Mouse (Mus musculus): ENCODE measurements at regions not wholly inside any gene's neighbourhood (a gene's known extent, or its start where the extent isn't known, plus 50 kb on each side); places are given as distances from the start of the nearest gene placed in this dataset.

DNA sequence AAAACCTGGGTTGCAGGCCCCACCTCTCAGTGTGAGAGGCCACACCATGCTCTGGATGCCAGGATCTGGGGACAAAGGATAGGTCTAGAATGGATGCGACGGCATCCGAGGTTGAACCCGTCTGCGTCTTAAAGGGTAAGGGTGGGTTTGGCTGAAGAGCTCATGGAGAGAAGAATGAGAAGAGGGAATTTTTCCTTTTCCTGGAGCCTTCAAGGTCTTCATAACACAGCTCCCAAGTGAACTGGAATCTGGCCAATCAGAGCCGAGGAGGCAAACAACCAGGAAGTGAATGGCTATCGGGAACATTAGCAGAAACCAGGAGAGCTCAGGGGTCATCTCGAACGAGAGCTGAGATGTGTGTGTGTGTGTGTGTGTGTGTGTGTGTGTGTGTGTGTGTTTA is 320.1 kb downstream of the Med13l start:
- DNase-seq (ENCODE audit: low read depth), result no peak

DNA sequence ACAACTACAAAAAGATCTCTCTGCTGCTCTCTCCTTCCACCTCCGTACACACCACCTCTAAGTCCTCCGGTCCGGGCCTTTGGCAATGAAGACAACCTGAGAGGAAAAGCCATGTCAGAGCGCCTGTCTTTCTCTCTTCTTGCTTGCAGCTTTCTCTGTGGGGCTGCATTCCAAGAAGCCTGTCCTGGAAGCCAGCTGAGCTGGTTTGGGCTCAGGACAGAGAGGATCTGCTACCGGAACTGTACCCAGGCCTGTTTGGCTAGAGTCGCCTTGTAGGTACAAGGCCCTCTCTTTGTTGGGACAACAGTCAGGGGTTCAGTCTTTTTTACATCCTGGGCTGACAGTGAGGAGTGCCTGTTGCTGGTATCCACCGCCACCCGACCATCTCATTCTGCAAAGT is 321.4 kb downstream of the Med13l start:
- DNase-seq (ENCODE audit: low read depth), result no peak

DNA sequence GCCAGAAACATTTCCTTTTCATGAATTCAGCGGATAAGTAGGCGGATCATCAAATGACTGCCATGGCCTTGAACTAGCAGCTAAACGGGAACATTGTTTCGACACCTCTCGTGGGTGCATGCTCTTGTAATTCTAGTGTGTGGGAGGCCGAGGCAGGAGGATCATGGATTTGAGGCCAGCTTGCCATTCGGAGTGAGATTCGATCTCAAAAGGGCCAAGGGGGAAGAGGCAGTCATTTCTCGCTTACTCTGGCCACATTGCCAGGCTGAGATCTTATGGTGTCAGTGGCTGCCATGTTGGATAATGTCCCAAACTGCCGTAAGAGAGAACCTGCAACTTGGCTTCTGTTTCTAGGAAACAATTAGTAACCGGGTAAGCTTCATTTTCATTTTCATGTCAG is 327.7 kb downstream of the Med13l start:
- DNase-seq (ENCODE audit: low read depth), result no peak

DNA sequence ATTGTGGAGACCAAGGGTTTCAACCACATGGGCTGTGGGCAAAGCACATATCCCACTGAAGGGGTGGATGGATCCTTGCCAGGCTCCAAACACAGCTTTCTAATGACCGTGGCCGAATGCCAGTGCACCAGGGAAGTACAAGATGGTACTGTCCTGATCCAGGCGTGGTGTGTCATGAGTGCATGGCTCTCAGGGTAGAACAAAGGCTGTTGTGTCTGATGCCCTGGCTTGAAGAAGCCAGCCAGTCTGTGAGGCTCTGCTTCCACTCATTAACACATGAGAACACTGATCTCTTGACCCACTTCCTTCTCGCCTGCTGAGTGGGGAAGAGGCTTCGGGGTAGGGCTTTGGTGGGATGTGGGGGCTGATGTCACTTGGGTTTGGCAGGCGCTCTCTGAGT is 330.7 kb downstream of the Med13l start:
- no peak for DNase-seq (ENCODE audit: low read depth)

DNA sequence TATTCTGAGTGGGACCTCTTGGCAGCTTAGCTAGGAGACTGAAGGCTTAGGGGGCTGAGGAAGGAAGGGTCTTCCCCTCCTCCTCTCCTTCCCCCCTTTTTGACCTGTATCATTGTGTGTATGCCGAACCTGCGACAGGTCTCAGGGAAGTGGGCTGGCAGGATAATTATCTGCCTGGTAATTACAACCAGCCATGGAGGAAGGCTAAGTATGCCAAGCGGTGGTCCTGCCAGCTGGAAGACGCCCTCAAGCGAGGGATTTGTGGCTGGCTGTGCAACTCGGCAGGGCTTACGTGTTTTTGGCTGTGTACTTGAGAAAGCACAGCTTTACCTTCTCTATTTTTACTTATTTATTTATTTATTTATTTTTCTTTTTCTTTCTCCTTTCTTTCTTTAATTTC is 347.7 kb downstream of the Med13l start:
- no peak for DNase-seq (ENCODE audit: low read depth)

DNA sequence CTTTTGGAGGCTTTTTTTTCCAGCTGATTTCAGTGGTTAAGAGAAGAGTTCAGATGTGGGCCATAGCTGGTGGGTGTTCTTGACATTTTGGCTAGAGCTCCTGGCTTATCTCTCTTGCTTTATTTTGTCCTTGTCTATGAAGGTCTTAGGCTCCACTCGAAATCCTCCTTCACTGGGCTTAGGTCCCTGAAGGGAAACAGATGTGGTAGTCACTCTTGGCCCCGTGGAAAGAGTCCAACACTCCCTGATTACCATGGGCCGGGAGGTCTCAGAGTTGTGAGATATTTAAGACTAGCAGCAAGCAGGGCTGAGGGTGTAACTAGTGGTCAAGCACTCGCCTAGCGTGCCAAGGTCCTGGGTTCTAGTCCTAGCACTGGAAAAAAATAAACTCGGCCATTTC is 349.3 kb downstream of the Med13l start:
- no peak for DNase-seq (ENCODE audit: low read depth)

DNA sequence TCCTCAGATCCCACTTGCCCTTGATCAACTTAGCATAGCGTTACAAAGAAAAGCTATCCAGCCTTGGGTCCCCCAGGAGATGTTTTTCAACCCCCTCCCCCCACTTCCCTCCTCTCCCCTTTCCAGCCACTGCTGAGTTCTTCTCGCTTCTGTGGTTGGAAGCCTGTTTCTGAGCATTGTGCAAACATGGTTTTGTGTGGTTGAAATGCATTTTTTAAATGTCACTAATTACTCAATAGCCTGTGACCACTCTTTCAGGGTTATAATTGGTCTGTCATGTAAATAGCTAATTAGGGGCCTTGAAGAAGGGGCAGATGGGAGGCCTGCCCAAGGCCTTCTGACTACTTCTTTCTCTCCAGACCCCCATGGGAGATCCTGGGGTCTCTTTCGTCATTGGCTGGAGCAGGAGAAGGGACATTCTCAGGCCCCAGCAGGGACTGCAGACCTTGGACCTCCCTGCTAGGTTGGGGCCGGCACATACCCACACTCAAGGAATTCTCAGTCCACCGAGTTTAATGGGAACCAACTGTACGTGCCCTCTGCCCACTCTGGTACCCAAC is 353.8 kb downstream of the Med13l start:
- DNase-seq (ENCODE audit: low read depth), result no peak

DNA sequence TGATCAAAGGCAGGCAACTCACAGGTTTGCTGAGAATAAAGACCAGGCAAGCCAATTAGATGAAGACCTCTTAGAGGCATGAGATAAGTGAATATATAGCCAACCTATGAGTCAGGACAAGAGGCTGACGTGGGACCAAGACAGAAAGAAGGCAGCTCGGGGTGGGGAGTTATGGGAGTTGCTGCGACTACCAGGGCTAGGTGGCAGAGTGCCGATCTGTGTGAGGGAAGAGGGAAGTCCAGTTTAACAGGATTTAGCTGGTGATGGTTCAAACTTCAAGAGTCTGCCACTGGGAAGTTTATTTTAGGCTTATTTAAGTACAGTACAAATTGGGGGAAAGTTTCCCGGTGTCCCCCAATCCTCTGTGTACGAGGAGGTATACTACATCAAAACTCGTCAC is 362.9 kb downstream of the Med13l start:
- DNase-seq (ENCODE audit: low read depth), result no peak

DNA sequence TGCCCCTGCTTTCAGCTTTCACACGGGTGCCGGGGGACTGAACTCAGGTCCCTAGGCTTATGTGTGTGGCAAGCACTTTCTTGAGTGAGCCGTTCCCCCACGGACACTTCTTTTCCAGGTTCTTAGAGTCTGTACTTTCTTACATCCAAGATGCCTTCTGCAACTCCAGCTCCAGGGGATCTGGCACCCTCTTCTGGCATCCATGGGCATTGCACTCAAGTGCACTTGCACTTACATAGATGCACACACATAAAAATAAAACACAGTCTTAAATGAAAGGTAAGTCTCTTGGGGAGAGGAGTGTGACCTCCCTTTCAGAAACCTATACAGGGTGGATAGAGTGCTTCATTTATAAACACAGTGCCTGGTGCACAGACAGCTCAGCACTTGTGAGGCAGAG is 368.6 kb downstream of the Med13l start:
- DNase-seq (ENCODE audit: low read depth), result no peak

DNA sequence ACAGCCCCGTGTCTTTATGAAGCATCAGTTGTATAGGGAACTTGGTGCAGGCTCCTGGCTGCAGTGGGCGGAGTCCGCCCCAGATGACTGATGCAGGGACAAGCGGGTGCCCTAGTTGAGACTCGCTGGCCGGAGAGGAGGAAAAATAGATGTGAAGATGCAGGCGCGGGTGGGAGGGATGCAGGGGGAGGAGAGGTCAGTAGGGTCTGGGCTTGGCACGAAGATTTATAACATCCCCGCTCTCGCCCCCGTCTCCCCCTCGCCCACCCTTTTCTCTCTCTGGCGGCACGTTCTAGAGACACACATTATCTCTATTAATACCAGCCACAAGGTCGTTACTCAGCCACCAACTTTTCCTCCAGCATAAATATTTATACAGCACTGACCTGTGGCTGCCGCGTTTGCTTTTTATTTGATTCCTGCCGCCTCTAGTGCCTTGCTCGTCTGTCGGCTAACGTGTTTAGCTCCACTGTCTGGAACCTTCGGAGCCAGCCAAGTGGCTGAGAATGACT is 369.6 kb downstream of the Med13l start:
- DNase-seq (ENCODE audit: low read depth), result no peak

DNA sequence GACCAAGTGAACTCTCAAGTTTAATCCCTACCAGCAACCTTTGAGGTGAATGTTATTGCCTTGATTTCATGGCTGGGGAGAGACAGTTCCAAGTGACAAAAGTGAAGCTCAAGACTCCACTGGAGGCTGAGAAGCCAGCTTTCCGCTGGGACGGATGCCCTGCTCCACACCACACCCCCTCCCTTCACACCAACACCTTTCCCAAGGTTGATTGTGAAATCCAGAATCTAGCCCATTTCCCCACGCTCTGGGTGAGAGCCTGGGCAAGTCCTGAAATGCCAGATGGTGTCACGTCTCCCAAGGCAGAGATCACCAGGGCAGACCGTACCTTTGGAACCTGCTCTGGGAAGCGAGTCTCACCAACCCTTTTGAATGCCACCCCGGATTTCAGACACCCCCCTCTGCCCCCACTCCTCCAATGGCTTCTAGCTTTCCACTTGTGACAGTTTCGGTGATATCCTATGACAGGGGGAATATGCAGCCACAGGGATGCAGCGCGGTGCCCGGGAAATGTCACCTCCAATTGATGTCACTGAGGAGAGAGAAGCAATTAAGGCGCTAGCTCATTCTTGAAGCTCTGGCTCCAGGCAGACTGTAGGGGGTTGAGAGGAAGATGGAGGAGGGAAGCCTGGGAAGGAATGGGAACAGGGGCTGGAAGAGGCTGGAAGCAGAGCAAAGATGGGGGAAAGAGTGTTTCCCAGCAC is 379.0 kb downstream of the Med13l start:
- DNase-seq (ENCODE audit: low read depth), result no peak

DNA sequence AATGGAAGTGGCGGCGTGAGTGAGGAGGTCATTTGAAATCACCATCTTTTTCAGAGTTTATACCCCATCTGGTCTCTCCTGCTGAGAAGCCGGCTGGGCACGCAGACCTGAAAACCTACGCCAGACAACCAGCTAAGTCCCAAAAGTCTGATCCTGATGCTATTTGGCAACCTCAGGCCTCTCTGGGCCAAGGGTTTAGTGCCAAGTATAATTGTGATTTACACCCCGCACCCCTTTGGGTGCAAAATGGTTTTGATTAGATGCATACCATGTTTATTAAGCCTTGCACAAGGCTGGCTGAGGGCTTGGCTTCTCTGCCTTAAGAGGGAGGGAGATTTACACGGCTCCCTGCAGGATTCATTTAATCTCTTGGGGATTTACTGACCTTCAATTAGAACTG is 383.8 kb downstream of the Med13l start:
- no peak for DNase-seq (ENCODE audit: low read depth)

DNA sequence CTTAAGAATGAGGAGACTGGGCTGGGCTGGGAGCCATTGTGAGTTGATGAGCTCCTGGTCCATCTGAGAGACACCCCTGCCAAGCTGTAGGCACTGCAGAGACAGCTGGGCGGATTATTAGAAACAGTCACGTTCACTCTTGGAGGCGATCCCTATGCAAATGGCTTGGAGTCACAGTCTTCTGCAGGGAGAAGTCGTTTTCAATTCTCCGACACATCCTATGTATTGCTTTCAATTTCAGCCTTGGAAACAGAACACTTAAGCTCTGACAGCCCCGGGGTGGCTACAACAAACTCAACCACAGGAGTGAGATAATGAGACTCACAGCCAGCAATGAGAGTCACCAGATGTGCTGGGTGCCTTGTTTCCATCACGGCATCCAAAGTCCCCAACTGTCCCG is 385.6 kb downstream of the Med13l start:
- DNase-seq (ENCODE audit: low read depth), result no peak

DNA sequence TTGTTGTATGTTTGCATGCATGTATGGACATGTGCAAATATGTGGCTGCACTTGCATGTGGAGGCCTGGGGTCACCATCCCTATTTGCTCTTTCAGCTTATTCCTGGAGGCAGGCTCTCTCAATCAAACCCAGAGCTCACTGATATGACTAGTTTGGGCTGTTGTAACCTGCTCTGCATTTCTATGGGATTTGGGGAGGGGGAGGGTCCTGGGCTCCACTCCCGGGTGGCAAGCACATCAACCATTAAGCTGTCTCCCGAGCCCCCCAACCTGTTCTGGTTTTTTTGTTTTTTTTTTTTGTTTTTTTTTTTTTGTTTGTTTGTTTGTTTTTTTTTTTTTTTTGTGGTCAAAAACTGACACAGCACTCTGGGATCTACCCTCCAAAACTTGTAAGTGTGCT is 386.5 kb downstream of the Med13l start:
- no peak for DNase-seq (ENCODE audit: low read depth)

DNA sequence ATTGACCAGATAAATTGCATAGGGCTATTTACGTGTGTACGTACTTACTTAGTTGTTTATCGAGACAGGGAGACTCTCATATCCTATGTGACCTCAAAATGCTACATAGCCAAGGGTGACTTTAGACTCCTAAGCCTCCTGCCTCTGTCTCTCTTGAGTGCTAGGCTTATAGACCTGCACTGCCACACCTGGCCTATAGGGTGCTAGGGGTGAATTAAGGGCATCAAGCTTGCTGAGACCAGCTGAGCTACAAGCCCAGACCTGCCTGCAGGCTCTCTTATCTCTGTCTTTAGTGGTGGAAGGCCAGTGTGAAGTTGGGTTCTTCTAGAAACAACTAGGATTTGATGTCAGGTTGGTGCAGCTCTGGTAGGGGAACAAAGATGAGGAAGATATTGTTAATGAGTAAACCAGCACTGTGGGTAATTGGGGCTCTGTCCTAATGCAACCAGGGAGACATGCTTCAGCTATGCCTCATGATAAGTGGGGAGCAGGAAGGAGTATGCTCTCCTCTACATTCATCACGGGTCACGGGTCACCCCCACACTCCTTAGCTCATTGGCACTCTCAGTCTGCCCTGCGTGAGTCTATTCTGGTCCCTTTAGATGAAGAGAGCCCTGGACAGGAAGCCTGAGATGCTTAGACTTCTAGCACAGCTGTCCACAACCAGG is 387.8 kb downstream of the Med13l start:
- no peak for DNase-seq (ENCODE audit: low read depth)

DNA sequence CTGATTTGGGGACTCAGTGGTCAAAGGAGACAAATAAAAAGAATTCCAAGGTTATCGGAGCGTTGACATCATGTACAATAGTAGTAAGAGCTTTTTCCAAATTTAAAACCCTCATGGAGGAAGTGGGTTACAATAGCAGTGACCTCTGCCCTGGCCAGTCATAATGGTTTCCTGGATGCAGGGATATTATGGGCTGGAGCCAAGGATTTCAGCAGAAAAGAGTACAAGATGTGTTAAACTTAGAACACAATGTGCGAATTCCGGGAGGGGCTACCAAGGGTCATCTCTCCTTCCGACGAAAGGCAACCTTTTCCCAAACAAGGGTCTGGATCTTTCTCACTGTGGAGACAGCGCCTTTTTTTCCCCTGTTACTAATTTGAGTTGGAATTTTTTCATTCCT is 390.6 kb downstream of the Med13l start:
- DNase-seq (ENCODE audit: low read depth), result no peak

DNA sequence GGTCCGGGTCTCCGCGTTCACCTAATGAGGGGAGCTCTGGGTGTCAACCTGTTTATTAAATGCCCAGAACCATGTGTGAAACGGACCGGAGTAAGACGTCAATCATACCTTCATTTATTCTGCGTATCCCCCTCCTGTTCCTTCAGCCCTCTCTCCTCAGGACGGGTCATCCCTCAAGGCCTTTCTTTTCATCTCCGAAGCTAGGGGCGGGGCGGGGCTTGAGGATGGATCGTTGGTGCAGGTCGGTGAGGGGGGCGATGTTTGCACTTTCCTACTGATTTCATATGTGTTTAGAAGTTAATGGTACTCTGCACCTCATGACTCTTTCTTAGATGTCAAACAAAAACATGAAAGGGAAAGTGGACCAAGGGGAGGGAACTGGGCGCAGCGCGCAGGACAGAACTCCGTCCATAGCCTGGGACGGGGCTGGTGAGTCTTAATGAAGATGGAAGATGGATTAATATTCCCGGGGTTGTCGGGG is 400.1 kb downstream of the Med13l start:
- DNase-seq (ENCODE audit: low read depth), result no peak

DNA sequence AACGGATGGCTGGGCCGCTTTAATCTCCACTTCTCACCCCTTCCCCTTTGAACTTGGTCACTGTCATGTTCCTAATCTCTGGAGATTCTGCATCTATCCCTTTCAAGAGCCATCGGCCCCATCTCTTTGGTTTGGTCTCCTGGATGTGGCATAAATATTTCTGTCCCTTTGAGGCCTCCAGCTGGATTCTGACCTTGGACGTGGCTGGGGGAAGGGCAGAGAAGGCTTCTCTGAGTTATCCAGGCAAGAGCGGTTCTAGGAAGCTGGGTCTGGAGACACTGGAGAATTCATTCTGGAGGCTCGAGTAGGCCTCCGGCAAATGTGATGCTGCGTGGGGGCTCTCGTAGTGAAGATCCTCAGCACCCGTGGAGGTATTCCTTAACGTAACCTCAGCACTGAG is 400.6 kb downstream of the Med13l start:
- DNase-seq (ENCODE audit: low read depth), result no peak

DNA sequence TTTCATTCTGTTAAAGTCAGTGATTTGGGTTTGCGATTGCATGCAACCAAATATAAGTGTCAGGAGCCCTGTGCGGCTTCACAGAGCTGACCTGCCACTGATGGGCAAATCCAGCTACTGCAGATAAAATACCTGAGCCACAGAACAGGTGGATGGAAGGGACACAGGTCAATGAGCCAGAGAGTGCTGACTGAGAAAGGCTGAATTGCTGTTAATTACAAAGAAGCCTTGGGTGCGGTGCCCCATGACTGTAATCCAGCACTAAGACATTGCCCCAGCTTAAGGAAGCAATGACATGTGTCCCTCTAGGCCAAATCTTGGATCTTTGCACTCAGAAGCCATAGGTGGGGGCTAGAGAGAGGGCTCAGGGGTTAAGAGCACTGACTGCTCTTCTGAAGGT is 401.7 kb downstream of the Med13l start:
- no peak for DNase-seq (ENCODE audit: low read depth)

DNA sequence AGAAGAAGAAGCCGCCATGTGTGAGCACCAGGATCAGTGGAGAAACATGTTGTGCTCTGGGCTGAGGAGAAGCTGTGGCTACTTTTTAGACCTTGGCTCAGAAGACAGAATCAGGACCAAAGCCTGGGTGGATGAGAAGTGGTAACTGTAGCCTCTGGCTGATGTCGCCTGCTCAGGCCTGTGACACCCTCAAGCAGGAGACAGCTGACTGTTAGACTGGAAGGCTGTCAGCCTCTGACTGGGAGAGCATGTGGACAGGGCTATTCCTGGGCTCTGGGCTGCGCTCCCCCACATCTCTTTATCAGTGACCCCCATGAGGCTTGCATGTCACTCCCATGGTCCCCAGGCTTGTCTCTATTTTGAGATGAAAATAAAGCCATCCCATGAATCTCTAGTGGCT is 402.5 kb downstream of the Med13l start:
- DNase-seq (ENCODE audit: low read depth), result no peak

DNA sequence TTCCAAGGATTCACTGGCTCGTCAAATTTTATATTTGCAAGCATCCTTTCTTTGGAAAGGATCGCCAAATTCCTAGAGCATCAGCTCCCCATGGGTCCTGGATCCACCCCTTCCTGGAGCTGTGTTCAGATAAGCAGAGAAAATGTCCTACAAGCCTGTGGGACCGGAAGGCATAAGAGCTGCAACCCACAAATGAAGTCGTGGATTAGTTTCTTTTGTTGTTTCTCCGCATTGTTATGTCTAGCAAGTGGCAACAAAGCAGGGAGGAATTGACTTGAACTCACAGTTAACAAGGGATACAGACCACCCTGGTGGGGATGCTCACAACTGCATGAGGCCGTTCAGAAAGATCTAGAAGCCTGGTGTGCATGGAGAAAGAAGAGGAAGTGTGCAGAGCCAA is 406.4 kb downstream of the Med13l start:
- DNase-seq (ENCODE audit: low read depth), result no peak

DNA sequence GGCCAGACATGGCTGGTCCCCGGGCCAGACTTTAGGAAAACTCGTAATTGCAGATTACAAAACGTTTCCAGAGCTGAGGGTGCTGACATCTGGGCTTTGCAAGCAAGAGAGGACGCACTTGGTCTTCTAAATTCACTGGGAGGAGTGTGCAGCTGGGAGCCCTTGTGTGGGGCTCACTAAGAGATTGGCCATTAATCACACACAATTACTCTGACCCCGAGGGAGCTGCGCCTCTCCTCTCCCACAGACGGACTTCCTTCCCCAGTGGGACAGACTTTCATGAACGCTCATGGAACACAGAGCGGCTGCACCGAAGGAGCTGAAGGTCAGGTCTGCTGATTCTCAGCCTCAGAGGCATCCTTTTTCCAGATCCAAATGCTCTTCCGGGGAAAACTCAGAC is 407.2 kb downstream of the Med13l start:
- no peak for DNase-seq (ENCODE audit: low read depth)

DNA sequence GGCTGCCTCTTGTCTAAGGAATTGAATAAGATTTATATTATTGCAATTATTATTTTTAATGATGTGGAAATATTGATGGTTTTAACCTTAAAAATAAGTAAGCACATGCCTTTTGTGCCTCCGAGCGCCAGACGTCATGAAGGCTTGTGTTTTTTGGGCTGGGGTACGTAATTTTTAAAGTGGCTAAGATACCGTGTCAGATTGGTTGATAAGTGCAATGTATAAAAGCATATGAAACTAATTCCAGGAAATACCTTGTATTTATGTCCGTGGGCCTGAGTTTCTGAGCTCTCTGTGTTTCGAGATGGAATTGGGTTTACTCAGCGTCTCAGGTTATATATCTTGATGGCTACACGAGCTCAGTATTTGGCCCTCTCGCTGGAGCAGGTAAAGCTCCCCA is 414.7 kb downstream of the Med13l start:
- no peak for DNase-seq (ENCODE audit: low read depth)
